Mouse (Mus musculus) adrenal gland, adult 8-10 months (tissue): Measurements from ENCODE around the gene Gm21860. TPM values are rescaled to one million over a fixed set of nuclear protein-coding genes. Genes with fewer than 3 reads are reported as not detected.
"Not testable (repeated sequence)": the region's sequence is repeated elsewhere in the genome, so short reads cannot be mapped to it uniquely, and the experiment has no call there.

Source experiments
- DNase-seq: peaks from one replicate; pipeline ENCODE4 v3.0.0; 2022
- total RNA-seq, 4 experiments: library from RNA; stranded (reverse); gene quantifications; 2 replicates each; pipeline ENCODE4 v1.2.4; 2022

Gm21860 gene
- total RNA-seq, 4 experiments from 2014 or later, result not detected

- not testable (repeated sequence) for DNase-seq
Measured at GRCm38 (mm10) chrY:90732101-90732542, 22.5 kb downstream of the Gm21860 start.

- DNase-seq, result not testable (repeated sequence)
Measured at GRCm38 (mm10) chrY:90731593-90731955, 23.0 kb downstream of the Gm21860 start.

GRCm38 (mm10) chrY:90730908-90731592 is 23.6 kb downstream of the Gm21860 start:
- peak; percentile 17 for DNase-seq

- not testable (repeated sequence) for DNase-seq
Measured at GRCm38 (mm10) chrY:90729816-90730303, 24.8 kb downstream of the Gm21860 start.

GRCm38 (mm10) chrY:90728905-90729256 is 25.7 kb downstream of the Gm21860 start:
- peak; percentile 1 for DNase-seq

- DNase-seq, result peak; percentile 7
Measured at GRCm38 (mm10) chrY:90728251-90728904, 26.2 kb downstream of the Gm21860 start.

- DNase-seq, result not testable (repeated sequence)
Measured at GRCm38 (mm10) chrY:90727121-90727908, 27.3 kb downstream of the Gm21860 start.

- DNase-seq, result not testable (repeated sequence)
Measured at GRCm38 (mm10) chrY:90725701-90726451, 28.7 kb downstream of the Gm21860 start.

GRCm38 (mm10) chrY:90725166-90725565 is 29.5 kb downstream of the Gm21860 start:
- DNase-seq, result not testable (repeated sequence)

- DNase-seq, result not testable (repeated sequence)
Measured at GRCm38 (mm10) chrY:90724014-90724709, 30.5 kb downstream of the Gm21860 start.

GRCm38 (mm10) chrY:90723336-90723987 is 31.2 kb downstream of the Gm21860 start:
- DNase-seq, result peak; percentile 23

GRCm38 (mm10) chrY:90720505-90720904 is 34.1 kb downstream of the Gm21860 start:
- not testable (repeated sequence) for DNase-seq

GRCm38 (mm10) chrY:90719403-90720232 is 35.0 kb downstream of the Gm21860 start:
- DNase-seq, result not testable (repeated sequence)

- DNase-seq, result peak; percentile 33
Measured at GRCm38 (mm10) chrY:90718583-90719402, 35.8 kb downstream of the Gm21860 start.

- DNase-seq, result not testable (repeated sequence)
Measured at GRCm38 (mm10) chrY:90718021-90718420, 36.6 kb downstream of the Gm21860 start.

- DNase-seq, result peak; percentile 20
Measured at GRCm38 (mm10) chrY:90717496-90717895, 37.1 kb downstream of the Gm21860 start.
